Mouse (Mus musculus): ENCODE data around the gene Las1l. TPM values are rescaled to one million over a fixed set of nuclear protein-coding genes. Genes with fewer than 3 reads are reported as not detected.

Gene Las1l
- polyA plus RNA-seq, 1 experiment from 2014 or later = 73.5 TPM

DNA sequence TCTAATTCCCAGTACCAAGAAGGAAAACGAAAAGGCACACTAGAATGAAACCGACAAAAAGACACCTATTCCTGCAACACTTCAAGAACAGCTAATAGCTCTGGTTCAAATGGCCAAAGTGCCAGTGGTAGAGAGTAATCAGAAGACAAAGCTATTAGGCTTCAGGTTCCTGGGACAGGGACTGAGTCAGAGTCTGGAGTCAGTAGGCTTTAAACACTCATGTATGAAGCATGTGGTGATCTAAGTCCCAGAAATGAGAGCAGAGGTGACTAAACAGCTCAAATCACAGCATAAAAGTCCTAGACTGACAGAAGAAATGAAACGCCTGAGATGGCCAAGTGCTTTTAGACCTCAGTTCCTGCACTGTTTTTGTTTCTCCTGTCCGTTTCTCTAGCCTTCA, 8.6 kb downstream of the Las1l start:
- 86% methylated on average over 4 of the region's 4 CpGs for WGBS
- Histone ChIP-seq H3K4me2 (replicated peaks) (no peak overlapping the region), H3K9me3 (replicated peaks) (no peaks in the 10 kb centered on the region), H3K36me3 (peaks cover 17% of the 10 kb centered on the region; the same call in 1 of the 2 replicates), H3K4me3 (no peak overlapping the region), H3K4me1 (no peaks in the 10 kb centered on the region), H3K27me3 (no peaks in the 10 kb centered on the region), H3K9ac (no peak overlapping the region), H3K27ac (no peak overlapping the region)
- no peak for ATAC-seq (ENCODE audit: low FRiP score)

DNA sequence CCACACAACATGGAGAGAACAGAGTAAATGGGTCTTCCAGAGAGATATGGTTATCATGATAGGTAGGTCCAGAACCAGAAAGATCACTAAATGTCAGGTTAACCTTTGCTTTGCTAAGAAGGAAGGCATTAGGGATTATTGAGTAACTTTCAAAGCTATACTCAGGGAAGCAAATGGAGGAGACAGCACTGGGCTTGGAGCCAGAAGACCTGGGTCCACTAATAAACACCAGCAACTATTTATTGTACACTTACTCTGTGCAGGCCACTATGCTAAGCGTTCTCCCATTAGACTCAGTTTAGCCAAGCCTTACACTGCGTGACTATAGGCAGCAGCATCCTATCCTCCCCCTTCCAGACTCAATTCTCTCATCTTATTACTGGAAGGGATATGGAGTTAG, 11.3 kb downstream of the Las1l start:
- H3K9ac ChIP-seq = no peak overlapping the region

DNA sequence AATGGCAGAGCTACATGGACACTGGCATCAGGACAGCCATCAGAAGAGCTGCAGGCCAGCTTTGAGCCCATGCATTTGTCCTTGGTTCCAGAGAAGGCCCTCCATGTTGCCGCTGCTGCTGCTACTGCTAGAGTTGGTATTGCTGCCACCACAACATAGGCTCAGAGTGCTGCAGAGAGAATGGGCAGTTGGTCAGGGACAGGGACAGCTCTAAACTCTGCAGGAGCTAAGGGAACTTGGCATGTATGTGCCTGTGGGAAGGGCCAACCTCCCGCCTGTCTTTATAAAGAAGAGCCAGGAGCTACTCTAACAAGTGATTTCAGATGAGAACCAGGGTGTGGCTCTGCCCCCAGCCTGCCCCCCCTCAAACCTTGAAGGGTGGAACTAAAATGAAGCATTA, 21.3 kb downstream of the Las1l start:
- H3K9ac ChIP-seq = no peak overlapping the region
- H3K36me3 ChIP-seq = peaks cover 20% of the 10 kb centered on the region
- H3K9me3 ChIP-seq (replicated peaks) = no peaks in the 10 kb centered on the region
- H3K4me2 ChIP-seq (replicated peaks) = no peak overlapping the region
- H3K4me1 ChIP-seq = no peaks in the 10 kb centered on the region
- no peak overlapping the region for H3K4me3 ChIP-seq
- no peaks in the 10 kb centered on the region for H3K27me3 ChIP-seq
- WGBS = 96% methylated on average over 2 of the region's 2 CpGs
- H3K27ac ChIP-seq = no peak overlapping the region
- no peak for ATAC-seq (ENCODE audit: low FRiP score)

More for the DNA sequence above, 11.3 kb downstream of the Las1l start:
- no peak for ATAC-seq (ENCODE audit: low FRiP score)
- peaks cover 18% of the 10 kb centered on the region for H3K36me3 ChIP-seq
- no peaks in the 10 kb centered on the region for H3K9me3 ChIP-seq (replicated peaks)
- H3K27ac ChIP-seq = no peak overlapping the region
- WGBS = 94% methylated on average over 2 of the region's 2 CpGs
- no peaks in the 10 kb centered on the region for H3K27me3 ChIP-seq
- no peak overlapping the region for H3K4me2 ChIP-seq (replicated peaks)
- no peaks in the 10 kb centered on the region for H3K4me1 ChIP-seq
- H3K4me3 ChIP-seq = no peak overlapping the region

DNA sequence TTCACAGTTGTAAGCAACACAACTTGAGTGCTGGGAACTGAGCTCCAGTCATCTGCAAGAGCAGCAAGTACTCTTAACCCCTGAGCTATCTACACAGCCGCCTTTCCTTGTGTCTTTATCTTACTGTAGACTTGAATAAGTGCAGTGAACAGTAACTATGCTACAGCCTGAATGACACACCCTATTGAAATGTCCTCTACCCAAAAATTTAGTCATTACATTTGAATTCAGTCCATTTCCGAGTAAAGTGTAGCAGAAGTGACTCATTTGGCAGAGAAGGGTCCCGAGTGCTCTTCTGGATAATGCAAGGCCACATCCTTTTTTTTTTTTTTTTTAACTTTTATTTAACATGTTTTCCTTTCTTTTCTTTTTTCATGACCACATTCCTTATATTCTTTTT, 54.0 kb downstream of the Las1l start:
- H3K36me3 ChIP-seq = no peaks in the 10 kb centered on the region
- no peaks in the 10 kb centered on the region for H3K27me3 ChIP-seq
- ATAC-seq (ENCODE audit: low FRiP score) = no peak
- no peak overlapping the region for H3K4me3 ChIP-seq
- H3K9ac ChIP-seq = no peak overlapping the region
- no peaks in the 10 kb centered on the region for H3K4me1 ChIP-seq
- no peaks in the 10 kb centered on the region for H3K9me3 ChIP-seq (replicated peaks)
- 90% methylated on average over 3 of the region's 3 CpGs for WGBS
- H3K27ac ChIP-seq = no peak overlapping the region
- H3K4me2 ChIP-seq (replicated peaks) = no peak overlapping the region

Other genes starting within 250 kb of the Las1l start
- gene Zc3h12b, start 245.3 kb downstream of the Las1l start, polyA plus RNA-seq (2016; fragmentation: Nextera tagmentation; extraction: Ambion mirVana) = 3.7 and 4.4 TPM in 2 replicates
- gene Msn, start 139.1 kb upstream of the Las1l start, polyA plus RNA-seq (2016; fragmentation: Nextera tagmentation; extraction: Ambion mirVana) = 81.5 and 88.4 TPM in 2 replicates